Mouse (Mus musculus): Measurements from ENCODE around the gene Pqbp1.
"Not testable (repeated sequence)": the region's sequence is repeated elsewhere in the genome, so short reads cannot be mapped to it uniquely, and the experiment has no call there.

Pqbp1 gene

GRCm38 (mm10) chrX:7898880-7899874 lies at the start of gene Pqbp1, which contains the start of gene Timm17b:
TSS of gene Pqbp1 (minus strand) at chrX:7899269.
TSS of gene Timm17b (plus strand) at chrX:7899357.
- peak; percentile 98 for DNase-seq (ENCODE audit: low read depth)

- peak; percentile 97 for DNase-seq (ENCODE audit: low read depth)
Measured at GRCm38 (mm10) chrX:7947900-7948492, 48.9 kb upstream of the Pqbp1 start.

GRCm38 (mm10) chrX:7947108-7947899 lies 48.2 kb upstream of the Pqbp1 start, which contains the start of gene Hdac6:
TSS of gene Hdac6 (minus strand) at chrX:7947889.
- DNase-seq (ENCODE audit: low read depth), result no peak

GRCm38 (mm10) chrX:7945618-7946017 lies 46.5 kb upstream of the Pqbp1 start:
- no peak for DNase-seq (ENCODE audit: low read depth)

- peak; percentile 6 for DNase-seq (ENCODE audit: low read depth)
Measured at GRCm38 (mm10) chrX:7937667-7938066, 38.6 kb upstream of the Pqbp1 start.

- peak; percentile 9 for DNase-seq (ENCODE audit: low read depth)
Measured at GRCm38 (mm10) chrX:7936874-7937273, 37.8 kb upstream of the Pqbp1 start.

GRCm38 (mm10) chrX:7928270-7928790 lies 29.3 kb upstream of the Pqbp1 start, which contains the start of gene Eras:
TSS of gene Eras (minus strand) at chrX:7928607.
- no peak for DNase-seq (ENCODE audit: low read depth)

- DNase-seq (ENCODE audit: low read depth), result no peak
Measured at GRCm38 (mm10) chrX:7927116-7927515, 28.0 kb upstream of the Pqbp1 start.

GRCm38 (mm10) chrX:7926266-7926665 lies 27.2 kb upstream of the Pqbp1 start:
- DNase-seq (ENCODE audit: low read depth), result no peak

- DNase-seq (ENCODE audit: low read depth), result no peak
Measured at GRCm38 (mm10) chrX:7922032-7922431, 23.0 kb upstream of the Pqbp1 start.

- no peak for DNase-seq (ENCODE audit: low read depth)
Measured at GRCm38 (mm10) chrX:7919601-7920383, 20.7 kb upstream of the Pqbp1 start, which contains the start of gene Pcsk1n. TSS of gene Pcsk1n (plus strand) at chrX:7919822.

- DNase-seq (ENCODE audit: low read depth), result peak; percentile 7
Measured at GRCm38 (mm10) chrX:7917960-7918359, 18.9 kb upstream of the Pqbp1 start.

GRCm38 (mm10) chrX:7915669-7916068 lies 16.6 kb upstream of the Pqbp1 start:
- peak; percentile 36 for DNase-seq (ENCODE audit: low read depth)

- DNase-seq (ENCODE audit: low read depth), result peak; percentile 5
Measured at GRCm38 (mm10) chrX:7910473-7910872, 11.4 kb upstream of the Pqbp1 start.

- DNase-seq (ENCODE audit: low read depth), result not testable (repeated sequence)
Measured at GRCm38 (mm10) chrX:7909242-7909641, 10.2 kb upstream of the Pqbp1 start, which contains the start of gene Gm10490. TSS of gene Gm10490 (plus strand) at chrX:7909542.

GRCm38 (mm10) chrX:7907735-7908134 lies 8.7 kb upstream of the Pqbp1 start, which contains the start of gene Gm10491:
TSS of gene Gm10491 (minus strand) at chrX:7907835.
- no peak for DNase-seq (ENCODE audit: low read depth)

GRCm38 (mm10) chrX:7904441-7904840 lies 5.4 kb upstream of the Pqbp1 start:
- DNase-seq (ENCODE audit: low read depth), result no peak

- peak; percentile 21 for DNase-seq (ENCODE audit: low read depth)
Measured at GRCm38 (mm10) chrX:7898211-7898610, 858 bp downstream of the Pqbp1 start.

GRCm38 (mm10) chrX:7883841-7884567 lies 15.1 kb downstream of the Pqbp1 start, which contains the start of gene Slc35a2:
TSS of gene Slc35a2 (plus strand) at chrX:7884028.
- DNase-seq (ENCODE audit: low read depth), result peak; percentile 95

GRCm38 (mm10) chrX:7879819-7880218 lies 19.2 kb downstream of the Pqbp1 start:
- DNase-seq (ENCODE audit: low read depth), result peak; percentile 91
